In genomic region chr1:136128416-136128815, GRCm38 (mm10) we compare ENCODE assay signal across 10 mouse cellular contexts. TPM values are rescaled to one million over a fixed set of nuclear protein-coding genes. Genes with fewer than 3 reads are reported as not detected.
DNase-seq lines count a peak whose midpoint lies in the region; ATAC-seq and TF ChIP-seq lines count a peak whose summit lies in the region.
"Had no signal": no experiment of that assay in that cellular context is flagged by ENCODE, and none has a peak within 500 bp of the region (broad histone marks: within the 10 kb centered on the region; RNA-seq: fewer than 3 reads in every experiment).

No protein-coding gene starts in this region.

- H3K27ac ChIP-seq in kidney, embryonic 16.5 days (ENCODE audit: low read length), result peak overlapping the region; percentile 74
- H3K27ac ChIP-seq in bone marrow macrophage, adult 2 months (ENCODE audit: insufficient read depth, low read depth, low read length), result peak overlapping the region; percentile 52; the same call in 1 of the 2 replicates
- H3K27ac ChIP-seq in limb, embryonic 15.5 days, result peak overlapping the region; percentile 69
- H3K27ac ChIP-seq: liver, embryonic 15.5 days had no signal

- DNase-seq in kidney, adult 8-10 months, result no peak
- DNase-seq in urinary bladder, adult 2 months (ENCODE audit: low spot score), result no peak
- DNase-seq in yolk sac, embryonic 10.5 days (ENCODE audit: low spot score), result no peak

- H3K27me3 ChIP-seq in kidney, embryonic 16.5 days (ENCODE audit: insufficient read depth, low read length), result no peaks in the 10 kb centered on the region
- H3K27me3 ChIP-seq in limb, embryonic 15.5 days, result no peaks in the 10 kb centered on the region
- H3K27me3 ChIP-seq: hindbrain, embryonic 15.5 days had no signal

- no peak for ATAC-seq in kidney, embryonic 16.5 days (ENCODE audit: low FRiP score, low TSS enrichment)
- ATAC-seq in frontal cortex, adult (ENCODE audit: low TSS enrichment), result peak; percentile 29
- ATAC-seq in limb, embryonic 15.5 days (ENCODE audit: insufficient number of reproducible peaks, low FRiP score, low TSS enrichment, low read depth), result no peak
- ATAC-seq in granulocyte monocyte progenitor cell, adult 5-6 weeks (replicated peaks; ENCODE audit: poor library complexity, severe bottlenecking), result no peak

- no peaks in the 10 kb centered on the region for H3K36me3 ChIP-seq in kidney, embryonic 16.5 days (ENCODE audit: insufficient read depth, low read length)
- H3K36me3 ChIP-seq in limb, embryonic 15.5 days, result no peaks in the 10 kb centered on the region
- H3K36me3 ChIP-seq: hindbrain, embryonic 15.5 days; liver, embryonic 15.5 days had no signal

- H3K9me3 ChIP-seq in kidney, embryonic 16.5 days (ENCODE audit: low read length), result no peaks in the 10 kb centered on the region
- no peaks in the 10 kb centered on the region for H3K9me3 ChIP-seq in limb, embryonic 15.5 days
- H3K9me3 ChIP-seq: hindbrain, embryonic 15.5 days; liver, embryonic 15.5 days had no signal

- WGBS in kidney, embryonic 16.5 days, result 18% methylated on average over 5 of the region's 5 CpGs
- WGBS in limb, embryonic 15.5 days, result 16% methylated on average over 5 of the region's 5 CpGs

- H3K4me2 ChIP-seq in kidney, embryonic 16.5 days (replicated peaks; ENCODE audit: low read depth, low read length), result no peak overlapping the region
- no peak overlapping the region for H3K4me2 ChIP-seq in limb, embryonic 15.5 days
- H3K4me2 ChIP-seq: hindbrain, embryonic 15.5 days; liver, embryonic 15.5 days had no signal

- TF ChIP-seq CTCF in bone marrow macrophage, adult 2 months (IDR thresholded peaks at IDR 0.05; ENCODE audit: low read depth, low read length), result no peak

- H3K4me3 ChIP-seq in kidney, embryonic 16.5 days (ENCODE audit: low read length), result no peak overlapping the region
- no peak overlapping the region; the same call in 1 of the 2 replicates for H3K4me3 ChIP-seq in bone marrow macrophage, adult 2 months (ENCODE audit: insufficient read depth, low read length)
- no peak overlapping the region for H3K4me3 ChIP-seq in limb, embryonic 15.5 days
- H3K4me3 ChIP-seq: hindbrain, embryonic 15.5 days; liver, embryonic 15.5 days had no signal

- peaks cover 49% of the 10 kb centered on the region for H3K4me1 ChIP-seq in kidney, embryonic 16.5 days (ENCODE audit: insufficient read depth, low read length)
- H3K4me1 ChIP-seq in bone marrow macrophage, adult 2 months (ENCODE audit: control insufficient read depth, insufficient read depth, low read length), result peaks cover 49% of the 10 kb centered on the region
- peaks cover 61% of the 10 kb centered on the region for H3K4me1 ChIP-seq in limb, embryonic 15.5 days

- H3K9ac ChIP-seq in kidney, embryonic 16.5 days (replicated peaks; ENCODE audit: low read length), result no peak overlapping the region
- H3K9ac ChIP-seq in limb, embryonic 15.5 days, result no peak overlapping the region
- H3K9ac ChIP-seq: hindbrain, embryonic 15.5 days; liver, embryonic 15.5 days had no signal

- TF ChIP-seq POLR2A in bone marrow macrophage, adult 2 months (IDR thresholded peaks at IDR 0.05; ENCODE audit: borderline replicate concordance, low read depth, low read length), result no peak

RNA-seq across cellular contexts. Expression of gene Kif21b, which starts 2.8 kb away (rescaled TPM):
- polyA plus RNA-seq in kidney, embryonic 16.5 days (2015; fragmentation: Nextera tagmentation; extraction: Ambion mirVana), result 2.2 TPM in 2 replicates
- polyA plus RNA-seq in bone marrow macrophage, adult 2 months (2012; ENCODE audit: insufficient read depth, insufficient read length, missing spikeins), result 16.2 and 17.9 TPM in 2 replicates
- polyA plus RNA-seq in limb, embryonic 15.5 days (2015; fragmentation: Nextera tagmentation; extraction: Ambion mirVana), result 2.1 and 2.6 TPM in 2 replicates
- 10.8 and 12.4 TPM in 2 replicates for total RNA-seq in granulocyte monocyte progenitor cell, adult 5-6 weeks (2014; fragmentation: Nextera tagmentation)
- 5.6 and 6.6 TPM in 2 replicates for total RNA-seq in granulocyte monocyte progenitor cell, adult 5-6 weeks (2017)
- polyA plus RNA-seq in urinary bladder, adult 2 months (2012; rRNA removed), result 2.4 and 2.8 TPM in 2 replicates
